Mouse (Mus musculus) megakaryocyte, embryonic 14.5 days (primary cell): ENCODE results near the gene Dnaic1.

Experiments used
- FLI1 ChIP-seq: IDR thresholded peaks from 2 replicates; pipeline ENCODE4 v1.6.1; 2012; ENCODE audit warnings: low read length, inconsistent platforms, mixed read lengths
- GATA1 ChIP-seq: IDR thresholded peaks from 3 replicates; pipeline ENCODE4 v1.6.1; 2012; ENCODE audit warnings: mixed read lengths, low read length, inconsistent platforms, borderline replicate concordance

GRCm38 (mm10) chr4:41523839-41524238 is 45.7 kb upstream of the Dnaic1 start:
- TF ChIP-seq GATA1, result no peak
- no peak for TF ChIP-seq FLI1
